Mouse (Mus musculus) spleen, adult 18-20 months (tissue): Measurements from ENCODE around the gene Cd9.

Experiments used
- DNase-seq, 2 experiments: peaks; one replicate each; pipeline ENCODE4 v3.0.0; 2022; ENCODE audit warnings: mixed read lengths in 2 of 2

The Cd9 gene

GRCm38 (mm10) chr6:125432522-125432921 lies 62.1 kb downstream of the Cd9 start:
- DNase-seq = no peak

GRCm38 (mm10) chr6:125430982-125431381 lies 63.6 kb downstream of the Cd9 start:
- no peak for DNase-seq

GRCm38 (mm10) chr6:125430358-125430958 lies 64.1 kb downstream of the Cd9 start:
- no peak for DNase-seq

GRCm38 (mm10) chr6:125429741-125430140 lies 64.8 kb downstream of the Cd9 start:
- DNase-seq = no peak

GRCm38 (mm10) chr6:125426383-125427360 lies 67.9 kb downstream of the Cd9 start:
- peak; percentile 62 to 80 for DNase-seq

GRCm38 (mm10) chr6:125425205-125426090 lies 69.1 kb downstream of the Cd9 start:
- DNase-seq = no peak

- DNase-seq = no peak
These were observed 70.4 kb downstream of the Cd9 start for GRCm38 (mm10) chr6:125424156-125424555.

GRCm38 (mm10) chr6:125423507-125423906 lies 71.1 kb downstream of the Cd9 start:
- DNase-seq = no peak

- no peak for DNase-seq
These were observed 71.5 kb downstream of the Cd9 start for GRCm38 (mm10) chr6:125423099-125423498.

- peak; percentile 67 to 69 for DNase-seq
These were observed 72.4 kb downstream of the Cd9 start for GRCm38 (mm10) chr6:125422051-125422822.

- DNase-seq = no peak
These were observed 74.0 kb downstream of the Cd9 start for GRCm38 (mm10) chr6:125420458-125421063.

- peak; percentile 41 to 69 for DNase-seq
These were observed 75.8 kb downstream of the Cd9 start for GRCm38 (mm10) chr6:125418744-125419143.

- DNase-seq = no peak
These were observed 81.3 kb downstream of the Cd9 start for GRCm38 (mm10) chr6:125413326-125413725.

- no peak for DNase-seq
These were observed 82.9 kb downstream of the Cd9 start for GRCm38 (mm10) chr6:125411661-125412060.

GRCm38 (mm10) chr6:125410995-125411547 lies 83.5 kb downstream of the Cd9 start:
- DNase-seq = no peak

GRCm38 (mm10) chr6:125410551-125410950 lies 84.0 kb downstream of the Cd9 start:
- DNase-seq = no peak
